Mouse (Mus musculus) ES-E14 (cell line): ENCODE results near the gene Erg. TPM values are rescaled to one million over a fixed set of nuclear protein-coding genes. Genes with fewer than 3 reads are reported as not detected.

Source experiments
- DNase-seq: peaks from one replicate; pipeline ENCODE4 v3.0.0-alpha.2; 2013; ENCODE audit warnings: low read depth, low spot score
- H3K27ac ChIP-seq: 2 replicates; pipeline ENCODE4 v1.5.1; 2012; ENCODE audit warnings: low read depth, mild to moderate bottlenecking, low read length, moderate library complexity, mixed read lengths; ENCODE audit not compliant: poor library complexity, insufficient read depth, severe bottlenecking
- H3K36me3 ChIP-seq: 2 replicates; pipeline ENCODE4 v1.6.1; 2012; ENCODE audit warnings: mild to moderate bottlenecking, low read length, moderate library complexity, mixed read lengths; ENCODE audit not compliant: control insufficient read depth, poor library complexity, insufficient read depth, severe bottlenecking
- H3K4me1 ChIP-seq, 2 experiments: fragments of 150-350 bp in 1 of 2; sonication (generic) in 1 of 2; 2 replicates each; pipeline ENCODE4 v1.6.1; 2012; ENCODE audit warnings: low read length in 2 of 2, mild to moderate bottlenecking in 1 of 2, mixed read lengths in 1 of 2; ENCODE audit not compliant: control insufficient read depth in 2 of 2, insufficient read depth in 2 of 2, poor library complexity in 1 of 2
- H3K4me3 ChIP-seq, 2 experiments: fragments of 150-350 bp in 1 of 2; sonication (generic) in 1 of 2; 2 replicates each; pipeline ENCODE4 v1.5.1; 2012; ENCODE audit warnings: low read length in 2 of 2, low read depth in 1 of 2, mild to moderate bottlenecking in 1 of 2, mixed read lengths in 1 of 2; ENCODE audit not compliant: insufficient read depth in 1 of 2, poor library complexity in 1 of 2, severe bottlenecking in 1 of 2
- H3K9ac ChIP-seq: 2 replicates; pipeline ENCODE4 v1.6.1; 2012; ENCODE audit warnings: low read depth, mild to moderate bottlenecking, low read length, mixed read lengths; ENCODE audit not compliant: poor library complexity, insufficient read depth, severe bottlenecking
- H3K9me3 ChIP-seq: fragments of 150-350 bp; sonication (generic); 2 replicates; pipeline ENCODE4 v1.6.1; 2012; ENCODE audit warnings: low read depth, mild to moderate bottlenecking, low read length; ENCODE audit not compliant: control insufficient read depth, insufficient read depth
- CHD2 ChIP-seq: IDR thresholded peaks from 2 replicates; pipeline ENCODE4 v1.6.1; 2014; ENCODE audit warnings: mild to moderate bottlenecking, low read depth, low read length, inconsistent platforms
- HCFC1 ChIP-seq: IDR thresholded peaks from 2 replicates; pipeline ENCODE4 v1.6.1; 2012; ENCODE audit warnings: low read length, inconsistent platforms, borderline replicate concordance; ENCODE audit not compliant: insufficient read depth
- MAFK ChIP-seq: IDR thresholded peaks from 2 replicates; pipeline ENCODE4 v1.6.1; 2014; ENCODE audit warnings: mild to moderate bottlenecking, low read depth, low read length, inconsistent platforms; ENCODE audit not compliant: insufficient read depth
- ZC3H11A ChIP-seq: IDR thresholded peaks from 2 replicates; pipeline ENCODE4 v1.6.1; 2012; ENCODE audit warnings: low read depth, mild to moderate bottlenecking, inconsistent platforms, low read length, borderline replicate concordance
- ZNF384 ChIP-seq: IDR thresholded peaks from 2 replicates; pipeline ENCODE4 v1.6.1; 2012; ENCODE audit warnings: low read depth, low read length, inconsistent platforms
- in situ Hi-C, 2 experiments: fragments of 600-800 bp; cut with MboI; formaldehyde crosslinking; loops; one replicate each; pipeline ENCODE4 v1.15.1; 2025; ENCODE audit warnings: low sequenced_read_pairs in 2 of 2, inconsistent platforms in 1 of 2; ENCODE audit not compliant: unreplicated experiment in 2 of 2
- total RNA-seq: library from RNA; depleted of rRNA; stranded (reverse); fragments of 300-350 nt; gene quantifications from 2 replicates; pipeline ENCODE4 v1.2.3, GENCODE M21; 2012

Gene Erg
- total RNA-seq, 1 experiment: 0.18 TPM

- H3K4me3 ChIP-seq: no peak overlapping the region
- no peaks in the 10 kb centered on the region for H3K4me1 ChIP-seq
Observed at GRCm38 (mm10) chr16:95344961-95345360, 241.4 kb downstream of the Erg start.

GRCm38 (mm10) chr16:95342030-95342429, 244.4 kb downstream of the Erg start:
- Histone ChIP-seq H3K4me3 (no peak overlapping the region), H3K9me3 (no peaks in the 10 kb centered on the region), H3K36me3 (no peaks in the 10 kb centered on the region), H3K4me1 (no peaks in the 10 kb centered on the region), H3K9ac (no peak overlapping the region), H3K27ac (no peak overlapping the region)
- no peak for TF ChIP-seq MAFK
- no peak for TF ChIP-seq HCFC1
- TF ChIP-seq ZNF384: no peak
- no peak for TF ChIP-seq ZC3H11A
- no peak for TF ChIP-seq CHD2
- DNase-seq: no peak
- in situ Hi-C loops: loop anchor here in 1 of 2 experiments (25.0 kb wide), 1 partner anchor 530 kb away; no protein-coding TSS in a partner anchor

More at GRCm38 (mm10) chr16:95344961-95345360, 241.4 kb downstream of the Erg start:
- no peak for DNase-seq
- Histone ChIP-seq H3K9ac (no peak overlapping the region), H3K9me3 (no peaks in the 10 kb centered on the region), H3K27ac (no peak overlapping the region), H3K36me3 (no peaks in the 10 kb centered on the region)
- in situ Hi-C loops: loop anchor here in 1 of 2 experiments (25.0 kb wide), 1 partner anchor 533 kb away; no protein-coding TSS in a partner anchor
- no peak for TF ChIP-seq HCFC1
- TF ChIP-seq ZC3H11A: no peak
- no peak for TF ChIP-seq CHD2
- no peak for TF ChIP-seq MAFK
- TF ChIP-seq ZNF384: no peak

- Histone ChIP-seq H3K36me3 (no peaks in the 10 kb centered on the region), H3K4me3 (no peak overlapping the region), H3K4me1 (no peaks in the 10 kb centered on the region), H3K9ac (no peak overlapping the region), H3K27ac (no peak overlapping the region), H3K9me3 (no peaks in the 10 kb centered on the region)
- peak; percentile 78 for DNase-seq
- in situ Hi-C loops: loop anchor here in 1 of 2 experiments (25.0 kb wide), 1 partner anchor 529 kb away; no protein-coding TSS in a partner anchor
- TF ChIP-seq HCFC1 (no peak), ZNF384 (no peak), CHD2 (no peak), ZC3H11A (peak; percentile 64; the same call in 1 of the 2 replicates), MAFK (no peak)
Observed at GRCm38 (mm10) chr16:95340885-95341791, 245.3 kb downstream of the Erg start.

GRCm38 (mm10) chr16:95332159-95332558, 254.2 kb downstream of the Erg start:
- no peaks in the 10 kb centered on the region for H3K9me3 ChIP-seq
- no peak overlapping the region for H3K9ac ChIP-seq
- in situ Hi-C loops: loop anchor here in 1 of 2 experiments (25.0 kb wide), 1 partner anchor 520 kb away; no protein-coding TSS in a partner anchor
- no peak for DNase-seq
- H3K27ac ChIP-seq: no peak overlapping the region
- no peaks in the 10 kb centered on the region for H3K36me3 ChIP-seq
- TF ChIP-seq CHD2 (no peak), ZNF384 (no peak), HCFC1 (no peak), ZC3H11A (no peak), MAFK (no peak)
- no peaks in the 10 kb centered on the region for H3K4me1 ChIP-seq
- no peak overlapping the region for H3K4me3 ChIP-seq
